ENCODE assay signal across 13 mouse cellular contexts in genomic region chr8:83140701-83141111, GRCm38 (mm10). TPM values are rescaled to one million over a fixed set of nuclear protein-coding genes. Genes with fewer than 3 reads are reported as not detected.
DNase-seq lines count a peak whose midpoint lies in the region; ATAC-seq and TF ChIP-seq lines count a peak whose summit lies in the region.
"Had no signal": no experiment of that assay in that cellular context is flagged by ENCODE, and none has a peak within 500 bp of the region (broad histone marks: within the 10 kb centered on the region; RNA-seq: fewer than 3 reads in every experiment).

No protein-coding gene starts in this region.

- 56% methylated on average over 3 of the region's 3 CpGs for WGBS in heart, embryonic 10.5 days
- WGBS in heart, embryonic 12.5 days, result 46% methylated on average over 3 of the region's 3 CpGs
- 65% methylated on average over 3 of the region's 3 CpGs for WGBS in liver, adult 2 months
- WGBS in macrophage (ENCODE audit: missing documents), result 0% methylated on average over 3 of the region's 3 CpGs
- WGBS in neural tube, embryonic 15.5 days, result 77% methylated on average over 3 of the region's 3 CpGs

- no peaks in the 10 kb centered on the region for H3K79me2 ChIP-seq in liver, adult 2 months (ENCODE audit: control insufficient read depth, insufficient read depth, low read length)
- no peaks in the 10 kb centered on the region for H3K79me2 ChIP-seq in macrophage (ENCODE audit: inconsistent target)

- no peak for TF ChIP-seq POLR2A in liver, adult 2 months (IDR thresholded peaks at IDR 0.05; ENCODE audit: extremely low read depth, insufficient read depth, low read length)

- H3K36me3 ChIP-seq in heart, embryonic 10.5 days, result no peaks in the 10 kb centered on the region
- no peaks in the 10 kb centered on the region for H3K36me3 ChIP-seq in heart, embryonic 12.5 days
- no peaks in the 10 kb centered on the region for H3K36me3 ChIP-seq in liver, adult 2 months (ENCODE audit: control insufficient read depth, insufficient read depth, low read length)
- no peaks in the 10 kb centered on the region for H3K36me3 ChIP-seq in macrophage (ENCODE audit: inconsistent target)
- no peaks in the 10 kb centered on the region for H3K36me3 ChIP-seq in neural tube, embryonic 15.5 days
- H3K36me3 ChIP-seq: hindbrain, embryonic 10.5 days; midbrain, embryonic 12.5 days had no signal

- no peak for TF ChIP-seq CTCF in liver, adult 2 months (IDR thresholded peaks at IDR 0.05; ENCODE audit: low read depth, low read length)

- no peak overlapping the region for H3K4me3 ChIP-seq in heart, embryonic 10.5 days
- no peak overlapping the region for H3K4me3 ChIP-seq in heart, embryonic 12.5 days
- no peak overlapping the region for H3K4me3 ChIP-seq in liver, adult 2 months (ENCODE audit: insufficient read depth, low read depth, low read length)
- no peak overlapping the region for H3K4me3 ChIP-seq in macrophage (ENCODE audit: inconsistent target)
- H3K4me3 ChIP-seq in neural tube, embryonic 15.5 days (replicated peaks), result no peak overlapping the region
- H3K4me3 ChIP-seq: gastrocnemius, adult 2 months; hindbrain, embryonic 10.5 days; midbrain, embryonic 12.5 days had no signal

- no peak overlapping the region for H3K4me2 ChIP-seq in heart, embryonic 12.5 days
- H3K4me2 ChIP-seq in neural tube, embryonic 15.5 days, result no peak overlapping the region
- H3K4me2 ChIP-seq: midbrain, embryonic 12.5 days had no signal

- no peaks in the 10 kb centered on the region; the same call in 1 of the 2 replicates for H3K4me1 ChIP-seq in heart, embryonic 10.5 days
- peaks cover 3% of the 10 kb centered on the region for H3K4me1 ChIP-seq in heart, embryonic 12.5 days (replicated peaks)
- H3K4me1 ChIP-seq in liver, adult 2 months (ENCODE audit: control insufficient read depth, insufficient read depth, low read length), result no peaks in the 10 kb centered on the region
- no peaks in the 10 kb centered on the region for H3K4me1 ChIP-seq in neural tube, embryonic 15.5 days
- H3K4me1 ChIP-seq: hindbrain, embryonic 10.5 days; midbrain, embryonic 12.5 days had no signal

- ATAC-seq in heart, embryonic 12.5 days (ENCODE audit: insufficient number of reproducible peaks, low FRiP score), result no peak
- no peak for ATAC-seq in neural tube, embryonic 15.5 days (ENCODE audit: low FRiP score)

- no peaks in the 10 kb centered on the region for H3K27me3 ChIP-seq in heart, embryonic 10.5 days (ENCODE audit: insufficient read depth, poor library complexity, severe bottlenecking)
- H3K27me3 ChIP-seq in heart, embryonic 12.5 days (replicated peaks), result no peaks in the 10 kb centered on the region
- H3K27me3 ChIP-seq in liver, adult 2 months (ENCODE audit: control insufficient read depth, insufficient read depth, low read length), result no peaks in the 10 kb centered on the region
- no peaks in the 10 kb centered on the region for H3K27me3 ChIP-seq in neural tube, embryonic 15.5 days (replicated peaks)
- H3K27me3 ChIP-seq: midbrain, embryonic 12.5 days had no signal

- no peaks in the 10 kb centered on the region for H3K9me3 ChIP-seq in heart, embryonic 10.5 days
- H3K9me3 ChIP-seq in heart, embryonic 12.5 days (replicated peaks), result no peaks in the 10 kb centered on the region
- H3K9me3 ChIP-seq in neural tube, embryonic 15.5 days (replicated peaks), result no peaks in the 10 kb centered on the region; the same call in 1 of the 2 replicates
- H3K9me3 ChIP-seq: hindbrain, embryonic 10.5 days; midbrain, embryonic 12.5 days had no signal

- DNase-seq in heart, embryonic 10.5 days (ENCODE audit: low spot score), result no peak
- DNase-seq in 416B (ENCODE audit: low read depth), result peak; percentile 68
- DNase-seq in liver, adult 2 months (ENCODE audit: extremely low read depth, low read depth, low spot score), result peak; percentile 28
- DNase-seq in neural tube, embryonic 10.5 days (ENCODE audit: extremely low spot score, low spot score), result no peak
- no peak for DNase-seq in ovary, adult 18-20 months (ENCODE audit: low spot score)
- DNase-seq: cerebellum, postnatal 25 days; gastrocnemius, adult 2 months; kidney, postnatal 10 days had no signal

- no peak overlapping the region for H3K9ac ChIP-seq in heart, embryonic 12.5 days
- H3K9ac ChIP-seq in liver, adult 2 months (ENCODE audit: low read depth, low read length), result no peak overlapping the region
- H3K9ac ChIP-seq in neural tube, embryonic 15.5 days (replicated peaks), result no peak overlapping the region
- H3K9ac ChIP-seq: midbrain, embryonic 12.5 days had no signal

- peak overlapping the region; percentile 47; the same call in 1 of the 2 replicates for H3K27ac ChIP-seq in heart, embryonic 10.5 days
- no peak overlapping the region for H3K27ac ChIP-seq in heart, embryonic 12.5 days (ENCODE audit: poor library complexity, severe bottlenecking)
- H3K27ac ChIP-seq in liver, adult 2 months (replicated peaks; ENCODE audit: insufficient read depth, low read depth, low read length), result no peak overlapping the region
- H3K27ac ChIP-seq in macrophage, result peak overlapping the region; percentile 95
- no peak overlapping the region for H3K27ac ChIP-seq in neural tube, embryonic 15.5 days (replicated peaks)
- H3K27ac ChIP-seq: hindbrain, embryonic 10.5 days; midbrain, embryonic 12.5 days had no signal

RNA-seq across cellular contexts. Expression of gene Tbc1d9, which starts 24.4 kb away (rescaled TPM):
- 0.90 and 1.00 TPM in 2 replicates for polyA plus RNA-seq in heart, embryonic 10.5 days (2016; fragmentation: Nextera tagmentation; extraction: Ambion mirVana)
- 1.3 and 1.4 TPM in 2 replicates for polyA plus RNA-seq in heart, embryonic 12.5 days (2016; fragmentation: Nextera tagmentation; extraction: Ambion mirVana)
- total RNA-seq in liver, adult 2 months (2014; rRNA removed), result 1.6 and 2.2 TPM in 2 replicates
- 0.25 and 0.62 TPM in 2 replicates for polyA plus RNA-seq in liver, adult 2 months (2012; rRNA removed)
- 10 to 100 TPM; 30.5 to 77.0 (median 60.9) TPM for total RNA-seq in macrophage (2018; cell fraction: chromatin; rRNA removed)
- 10 to 100 TPM; 40.0 to 66.0 (median 47.5) TPM for total RNA-seq in macrophage (2018; cell fraction: cytosol; rRNA removed)
- 100 to 1,000 TPM in 2 of 26 experiments, 10 to 100 TPM in 24; 44.0 to 112 (median 68.3) TPM for total RNA-seq in macrophage (2018; cell fraction: nucleus; rRNA removed)
- 25.9 to 34.3 TPM (median 30.4 TPM) in 3 replicates for polyA plus RNA-seq in macrophage (2018)
- polyA plus RNA-seq in neural tube, embryonic 15.5 days (2015; fragmentation: Nextera tagmentation; extraction: Ambion mirVana), result 12.4 and 14.4 TPM in 2 replicates

RNA-seq across cellular contexts. Expression of gene Gm10645, which starts 25.3 kb away (rescaled TPM):
- 0.65 and 1.2 TPM in 2 replicates for polyA plus RNA-seq in heart, embryonic 10.5 days (2016; fragmentation: Nextera tagmentation; extraction: Ambion mirVana)
- polyA plus RNA-seq in heart, embryonic 12.5 days (2016; fragmentation: Nextera tagmentation; extraction: Ambion mirVana), result 0.64 and 1.1 TPM in 2 replicates
- total RNA-seq in liver, adult 2 months (2014; rRNA removed), result not detected in 2 replicates
- 0.13 TPM in 1 of 2 replicates, not detected in the other for polyA plus RNA-seq in liver, adult 2 months (2012; rRNA removed)
- 1 to 10 TPM in 20 of 26 experiments, under 1 TPM in 4, not detected in 2; 0.79 to 4.2 (median 1.5) TPM for total RNA-seq in macrophage (2018; cell fraction: chromatin; rRNA removed)
- total RNA-seq in macrophage (2018; cell fraction: cytosol; rRNA removed), result 1 to 10 TPM in 13 of 26 experiments, under 1 TPM in 13; 0.51 to 2.0 (median 1.0) TPM
- total RNA-seq in macrophage (2018; cell fraction: nucleus; rRNA removed), result 1 to 10 TPM in 23 of 26 experiments, under 1 TPM in 1, not detected in 2; 0.71 to 4.9 (median 2.6) TPM
- polyA plus RNA-seq in macrophage (2018), result 0.42 to 1.4 TPM (median 0.69 TPM) in 3 replicates
- polyA plus RNA-seq in neural tube, embryonic 15.5 days (2015; fragmentation: Nextera tagmentation; extraction: Ambion mirVana), result 5.5 and 6.2 TPM in 2 replicates
- total RNA-seq: gastrocnemius, adult 2 months had no signal

Comparison
In these comparisons a context has a peak if more than half of its experiments do, and no peak if none do; other contexts are left out.
1. H3K27ac ChIP-seq: peak in heart, embryonic 10.5 days (single experiment) and macrophage (single experiment); none in heart, embryonic 12.5 days (single experiment), liver, adult 2 months (single experiment) and neural tube, embryonic 15.5 days (single experiment).
2. DNase-seq: peak in 416B (single experiment) and liver, adult 2 months (single experiment); none in heart, embryonic 10.5 days (single experiment), neural tube, embryonic 10.5 days (single experiment) and ovary, adult 18-20 months (single experiment).